Mouse (Mus musculus): Measurements from ENCODE around the gene Ddx25. TPM values are rescaled to one million over a fixed set of nuclear protein-coding genes. Genes with fewer than 3 reads are reported as not detected.

The Ddx25 gene
- polyA plus RNA-seq, 1 experiment from 2014 or later: 32.4 TPM

GRCm38 (mm10) chr9:35529796-35530195, 28.5 kb downstream of the Ddx25 start:
- Histone ChIP-seq H3K27me3 (ENCODE audit: control insufficient read depth, insufficient read depth, low read depth, low read length) (no peaks in the 10 kb centered on the region), H3K4me3 (ENCODE audit: low read depth, low read length) (no peak overlapping the region), H3K9me3 (replicated peaks; ENCODE audit: control insufficient read depth, low read length, poor library complexity, severe bottlenecking) (no peaks in the 10 kb centered on the region), H3K9ac (ENCODE audit: low read depth, low read length) (no peak overlapping the region), H3K27ac (ENCODE audit: low read length) (no peak overlapping the region), H3K36me3 (ENCODE audit: control insufficient read depth, insufficient read depth, low read length) (no peaks in the 10 kb centered on the region), H3K4me2 (ENCODE audit: low read length) (no peak overlapping the region), H3K4me1 (ENCODE audit: control insufficient read depth, insufficient read depth, low read length) (no peaks in the 10 kb centered on the region)
- no peak for ATAC-seq
- 45% methylated on average over 1 of the region's 1 CpGs for WGBS

- Histone ChIP-seq H3K4me1 (ENCODE audit: control insufficient read depth, insufficient read depth, low read length) (peaks cover 3% of the 10 kb centered on the region), H3K36me3 (ENCODE audit: control insufficient read depth, insufficient read depth, low read length) (no peaks in the 10 kb centered on the region), H3K9me3 (replicated peaks; ENCODE audit: control insufficient read depth, low read length, poor library complexity, severe bottlenecking) (no peaks in the 10 kb centered on the region), H3K27me3 (ENCODE audit: control insufficient read depth, insufficient read depth, low read depth, low read length) (no peaks in the 10 kb centered on the region), H3K27ac (ENCODE audit: low read length) (no peak overlapping the region), H3K4me2 (ENCODE audit: low read length) (no peak overlapping the region), H3K4me3 (ENCODE audit: low read depth, low read length) (no peak overlapping the region), H3K9ac (ENCODE audit: low read depth, low read length) (no peak overlapping the region)
- ATAC-seq: no peak
- WGBS: 76% methylated on average over 3 of the region's 3 CpGs
These were observed 29.2 kb downstream of the Ddx25 start for GRCm38 (mm10) chr9:35529141-35529540.

- Histone ChIP-seq H3K9ac (ENCODE audit: low read depth, low read length) (no peak overlapping the region), H3K36me3 (ENCODE audit: control insufficient read depth, insufficient read depth, low read length) (no peaks in the 10 kb centered on the region), H3K9me3 (replicated peaks; ENCODE audit: control insufficient read depth, low read length, poor library complexity, severe bottlenecking) (no peaks in the 10 kb centered on the region), H3K4me2 (ENCODE audit: low read length) (0 out of 2 replicates have a peak overlapping the region, but pooled peaks have one; percentile 21), H3K27ac (ENCODE audit: low read length) (peak overlapping the region; percentile 62), H3K27me3 (ENCODE audit: control insufficient read depth, insufficient read depth, low read depth, low read length) (no peaks in the 10 kb centered on the region), H3K4me1 (ENCODE audit: control insufficient read depth, insufficient read depth, low read length) (peaks cover 13% of the 10 kb centered on the region), H3K4me3 (ENCODE audit: low read depth, low read length) (no peak overlapping the region)
- WGBS: 22% methylated on average over 7 of the region's 7 CpGs
- ATAC-seq: peak; percentile 83
These were observed 34.4 kb downstream of the Ddx25 start for GRCm38 (mm10) chr9:35523941-35524411.

- H3K36me3 ChIP-seq (ENCODE audit: control insufficient read depth, insufficient read depth, low read length): no peaks in the 10 kb centered on the region
- peak; percentile 88 for ATAC-seq
- H3K9me3 ChIP-seq (replicated peaks; ENCODE audit: control insufficient read depth, low read length, poor library complexity, severe bottlenecking): no peaks in the 10 kb centered on the region
- WGBS: 9% methylated on average over 5 of the region's 5 CpGs
- peak overlapping the region; percentile 62 for H3K27ac ChIP-seq (ENCODE audit: low read length)
- H3K9ac ChIP-seq (ENCODE audit: low read depth, low read length): no peak overlapping the region
- 0 out of 2 replicates have a peak overlapping the region, but pooled peaks have one; percentile 21 for H3K4me2 ChIP-seq (ENCODE audit: low read length)
- H3K4me1 ChIP-seq (ENCODE audit: control insufficient read depth, insufficient read depth, low read length): peaks cover 13% of the 10 kb centered on the region
- H3K4me3 ChIP-seq (ENCODE audit: low read depth, low read length): no peak overlapping the region
- H3K27me3 ChIP-seq (ENCODE audit: control insufficient read depth, insufficient read depth, low read depth, low read length): no peaks in the 10 kb centered on the region
These were observed 34.8 kb downstream of the Ddx25 start for GRCm38 (mm10) chr9:35523541-35523940.

GRCm38 (mm10) chr9:35522821-35523515, 35.4 kb downstream of the Ddx25 start:
- H3K27ac ChIP-seq (ENCODE audit: low read length): peak overlapping the region; percentile 34; the same call in 1 of the 2 replicates
- no peaks in the 10 kb centered on the region for H3K27me3 ChIP-seq (ENCODE audit: control insufficient read depth, insufficient read depth, low read depth, low read length)
- no peak overlapping the region for H3K9ac ChIP-seq (ENCODE audit: low read depth, low read length)

GRCm38 (mm10) chr9:35522241-35522640, 36.1 kb downstream of the Ddx25 start:
- Histone ChIP-seq H3K27me3 (ENCODE audit: control insufficient read depth, insufficient read depth, low read depth, low read length) (no peaks in the 10 kb centered on the region), H3K9ac (ENCODE audit: low read depth, low read length) (no peak overlapping the region), H3K4me3 (ENCODE audit: low read depth, low read length) (no peak overlapping the region), H3K4me2 (ENCODE audit: low read length) (no peak overlapping the region), H3K36me3 (ENCODE audit: control insufficient read depth, insufficient read depth, low read length) (no peaks in the 10 kb centered on the region), H3K9me3 (replicated peaks; ENCODE audit: control insufficient read depth, low read length, poor library complexity, severe bottlenecking) (no peaks in the 10 kb centered on the region), H3K27ac (ENCODE audit: low read length) (no peak overlapping the region), H3K4me1 (ENCODE audit: control insufficient read depth, insufficient read depth, low read length) (peaks cover 13% of the 10 kb centered on the region)
- no peak for ATAC-seq
- 71% methylated on average over 2 of the region's 2 CpGs for WGBS

More at GRCm38 (mm10) chr9:35522821-35523515, 35.4 kb downstream of the Ddx25 start:
- H3K36me3 ChIP-seq (ENCODE audit: control insufficient read depth, insufficient read depth, low read length): no peaks in the 10 kb centered on the region
- WGBS: 62% methylated on average over 1 of the region's 1 CpGs
- ATAC-seq: no peak
- H3K4me1 ChIP-seq (ENCODE audit: control insufficient read depth, insufficient read depth, low read length): peaks cover 13% of the 10 kb centered on the region
- no peak overlapping the region for H3K4me2 ChIP-seq (ENCODE audit: low read length)
- H3K4me3 ChIP-seq (ENCODE audit: low read depth, low read length): no peak overlapping the region
- H3K9me3 ChIP-seq (replicated peaks; ENCODE audit: control insufficient read depth, low read length, poor library complexity, severe bottlenecking): no peaks in the 10 kb centered on the region

GRCm38 (mm10) chr9:35520631-35521348, 37.5 kb downstream of the Ddx25 start:
- H3K9me3 ChIP-seq (replicated peaks; ENCODE audit: control insufficient read depth, low read length, poor library complexity, severe bottlenecking): no peaks in the 10 kb centered on the region
- H3K4me3 ChIP-seq (ENCODE audit: low read depth, low read length): no peak overlapping the region
- no peaks in the 10 kb centered on the region for H3K36me3 ChIP-seq (ENCODE audit: control insufficient read depth, insufficient read depth, low read length)
- no peak overlapping the region for H3K9ac ChIP-seq (ENCODE audit: low read depth, low read length)
- H3K4me1 ChIP-seq (ENCODE audit: control insufficient read depth, insufficient read depth, low read length): peaks cover 13% of the 10 kb centered on the region
- H3K27ac ChIP-seq (ENCODE audit: low read length): no peak overlapping the region
- no peak overlapping the region for H3K4me2 ChIP-seq (ENCODE audit: low read length)
- H3K27me3 ChIP-seq (ENCODE audit: control insufficient read depth, insufficient read depth, low read depth, low read length): no peaks in the 10 kb centered on the region
- 85% methylated on average over 6 of the region's 6 CpGs for WGBS
- ATAC-seq: no peak

- Histone ChIP-seq H3K4me2 (ENCODE audit: low read length) (no peak within 1 kb of the TSS), H3K27me3 (ENCODE audit: control insufficient read depth, insufficient read depth, low read depth, low read length) (no peaks in the 10 kb centered on the region), H3K9me3 (replicated peaks; ENCODE audit: control insufficient read depth, low read length, poor library complexity, severe bottlenecking) (no peaks in the 10 kb centered on the region), H3K27ac (ENCODE audit: low read length) (no peak within 1 kb of the TSS), H3K9ac (ENCODE audit: low read depth, low read length) (no peak within 1 kb of the TSS), H3K36me3 (ENCODE audit: control insufficient read depth, insufficient read depth, low read length) (no peaks in the 10 kb centered on the region), H3K4me1 (ENCODE audit: control insufficient read depth, insufficient read depth, low read length) (peaks cover under 1% of the 10 kb centered on the region; the same call in 1 of the 2 replicates), H3K4me3 (ENCODE audit: low read depth, low read length) (no peak within 1 kb of the TSS)
- ATAC-seq: no peak
- WGBS: 73% methylated on average over 3 of the region's 3 CpGs
These were observed 40.2 kb downstream of the Ddx25 start, which contains the start of gene Gm1113 for GRCm38 (mm10) chr9:35518169-35518568. Gm1113 (minus strand) TSS chr9:35518269.

- 97% methylated on average over 16 of the region's 16 CpGs for WGBS
- no peak for ATAC-seq
These were observed 41.6 kb downstream of the Ddx25 start for GRCm38 (mm10) chr9:35516711-35517110.

More at GRCm38 (mm10) chr9:35516711-35517110, 41.6 kb downstream of the Ddx25 start:
- Histone ChIP-seq H3K4me3 (ENCODE audit: low read depth, low read length) (no peak overlapping the region), H3K27ac (ENCODE audit: low read length) (no peak overlapping the region), H3K4me2 (ENCODE audit: low read length) (no peak overlapping the region), H3K4me1 (ENCODE audit: control insufficient read depth, insufficient read depth, low read length) (no peaks in the 10 kb centered on the region), H3K9me3 (replicated peaks; ENCODE audit: control insufficient read depth, low read length, poor library complexity, severe bottlenecking) (no peaks in the 10 kb centered on the region), H3K27me3 (ENCODE audit: control insufficient read depth, insufficient read depth, low read depth, low read length) (no peaks in the 10 kb centered on the region), H3K36me3 (ENCODE audit: control insufficient read depth, insufficient read depth, low read length) (no peaks in the 10 kb centered on the region), H3K9ac (ENCODE audit: low read depth, low read length) (no peak overlapping the region)

All from midbrain, embryonic 16.5 days (tissue).